Mouse (Mus musculus) megakaryocyte, adult 5-6 weeks (primary cell): ENCODE results near the gene Riok1. TPM values are rescaled to one million over a fixed set of nuclear protein-coding genes. Genes with fewer than 3 reads are reported as not detected.
A peak's percentile ranks its signal among the peaks of the same experiment; 100 is the strongest.

Source experiments
- ATAC-seq: 2 replicates; pipeline ENCODE4 v1.8.0; 2016; ENCODE audit warnings: mild to moderate bottlenecking, inconsistent platforms; ENCODE audit not compliant: poor library complexity, severe bottlenecking
- total RNA-seq, 2 experiments: library from RNA; stranded (forward) in 1 of 2; stranded (reverse) in 1 of 2; fragments of 153-499, 151-499 nt in 1 of 2; fragments of 221-1000, 200-1000 nt in 1 of 2; gene quantifications; 2 replicates each; pipeline versions ENCODE4 v1.2.3 to v1.2.4; 2015 to 2017

Riok1 gene
- total RNA-seq, 2 experiments from 2014 or later, result 42.2 to 85.5 TPM

- peak; percentile 51; the same call in 1 of the 2 replicates for ATAC-seq
Measured at GRCm38 (mm10) chr13:38062678-38063077, 25.9 kb downstream of the Riok1 start.

- peak; percentile 45; the same call in 1 of the 2 replicates for ATAC-seq
Measured at GRCm38 (mm10) chr13:38064854-38065663, 28.3 kb downstream of the Riok1 start.

- ATAC-seq, result no peak
Measured at GRCm38 (mm10) chr13:38070945-38071344, 34.1 kb downstream of the Riok1 start.

- ATAC-seq, result no peak
Measured at GRCm38 (mm10) chr13:38073374-38074307, 36.8 kb downstream of the Riok1 start.

GRCm38 (mm10) chr13:38074404-38074803 is 37.6 kb downstream of the Riok1 start:
- ATAC-seq, result no peak

- ATAC-seq, result peak; percentile 43; the same call in 1 of the 2 replicates
Measured at GRCm38 (mm10) chr13:38077113-38077512, 40.3 kb downstream of the Riok1 start.

GRCm38 (mm10) chr13:38078836-38079235 is 42.0 kb downstream of the Riok1 start:
- ATAC-seq, result peak; percentile 60

GRCm38 (mm10) chr13:38079366-38079765 is 42.6 kb downstream of the Riok1 start:
- ATAC-seq, result no peak

- ATAC-seq, result no peak
Measured at GRCm38 (mm10) chr13:38080014-38080413, 43.2 kb downstream of the Riok1 start.

- ATAC-seq, result no peak
Measured at GRCm38 (mm10) chr13:38080725-38081124, 43.9 kb downstream of the Riok1 start.

- no peak for ATAC-seq
Measured at GRCm38 (mm10) chr13:38081161-38081560, 44.4 kb downstream of the Riok1 start.

- no peak for ATAC-seq
Measured at GRCm38 (mm10) chr13:38086711-38087110, 49.9 kb downstream of the Riok1 start.

GRCm38 (mm10) chr13:38088008-38088407 is 51.2 kb downstream of the Riok1 start:
- ATAC-seq, result no peak

GRCm38 (mm10) chr13:38089449-38089848 is 52.7 kb downstream of the Riok1 start:
- ATAC-seq, result no peak

GRCm38 (mm10) chr13:38089871-38090270 is 53.1 kb downstream of the Riok1 start:
- ATAC-seq, result no peak

GRCm38 (mm10) chr13:38096207-38096606 is 59.4 kb downstream of the Riok1 start:
- no peak for ATAC-seq

GRCm38 (mm10) chr13:38103406-38103805 is 66.6 kb downstream of the Riok1 start:
- no peak for ATAC-seq

- ATAC-seq, result no peak
Measured at GRCm38 (mm10) chr13:38104501-38104900, 67.7 kb downstream of the Riok1 start.

- no peak for ATAC-seq
Measured at GRCm38 (mm10) chr13:38109081-38109480, 72.3 kb downstream of the Riok1 start.
